Mouse (Mus musculus): ENCODE measurements around the gene Aldh1l1.

GRCm38 (mm10) chr6:90594972-90595371 lies 108.7 kb downstream of the Aldh1l1 start:
- TF ChIP-seq MXI1 (IDR thresholded peaks at IDR 0.05; ENCODE audit: low read depth, low read length) (no peak), POLR2A (IDR thresholded peaks at IDR 0.05; ENCODE audit: low read depth, low read length) (no peak), GABPA (IDR thresholded peaks at IDR 0.05; ENCODE audit: insufficient replicate concordance, low read depth, low read length) (no peak), E2F4 (IDR thresholded peaks at IDR 0.05; ENCODE audit: insufficient replicate concordance, low read depth, low read length) (no peak), SMC3 (IDR thresholded peaks at IDR 0.05; ENCODE audit: low read depth, low read length) (no peak), EP300 (IDR thresholded peaks at IDR 0.05; ENCODE audit: low read length) (no peak), KAT2A (IDR thresholded peaks at IDR 0.05; ENCODE audit: insufficient replicate concordance, low read length) (no peak)

All from CH12.LX (cell line).